Mouse (Mus musculus): ENCODE data around the gene Soga1. TPM values are rescaled to one million over a fixed set of nuclear protein-coding genes. Genes with fewer than 3 reads are reported as not detected.

The Soga1 gene
- polyA plus RNA-seq, 1 experiment from 2014 or later = 9.8 TPM

DNA sequence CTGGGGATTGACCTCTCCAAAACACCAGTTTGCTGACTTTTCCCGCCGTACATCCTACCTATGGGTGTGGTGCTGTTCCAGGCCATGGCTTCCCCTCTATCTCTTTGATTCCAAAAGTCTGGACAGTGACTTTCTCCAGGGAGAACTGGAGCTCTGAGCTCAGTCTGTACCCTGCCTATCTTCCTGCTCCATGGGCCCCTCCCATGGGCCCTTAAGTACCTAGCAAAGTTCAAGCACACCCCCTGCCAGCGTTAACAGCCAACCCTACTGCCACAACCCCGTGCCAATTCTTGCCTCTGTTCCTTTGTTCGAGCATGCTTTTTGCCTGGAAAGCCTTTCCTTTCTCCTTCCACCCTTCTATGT, 71.8 kb downstream of the Soga1 start:
- Histone ChIP-seq H3K4me3 (ENCODE audit: low read depth, low read length) (peak overlapping the region; percentile 64), H3K9ac (ENCODE audit: low read depth, low read length) (peak overlapping the region; percentile 68), H3K4me2 (replicated peaks; ENCODE audit: low read depth, low read length) (peak overlapping the region; percentile 91), H3K27me3 (ENCODE audit: control insufficient read depth, insufficient read depth, low read length) (no peaks in the 10 kb centered on the region), H3K27ac (ENCODE audit: low read depth, low read length) (0 out of 2 replicates have a peak overlapping the region, but pooled peaks have one; percentile 10), H3K9me3 (ENCODE audit: control insufficient read depth, low read length) (no peaks in the 10 kb centered on the region), H3K4me1 (replicated peaks; ENCODE audit: control insufficient read depth, insufficient read depth, low read length) (0 out of 2 replicates have a peak, but pooled peaks cover 2% of the 10 kb centered on the region), H3K36me3 (ENCODE audit: control insufficient read depth, insufficient read depth, low read length) (no peaks in the 10 kb centered on the region)
- WGBS = 35% methylated on average over 5 of the region's 5 CpGs
- DNase-seq (ENCODE audit: low spot score) (no peak), ATAC-seq (ENCODE audit: low FRiP score) (no peak; the same call in 1 of the 2 replicates)

DNA sequence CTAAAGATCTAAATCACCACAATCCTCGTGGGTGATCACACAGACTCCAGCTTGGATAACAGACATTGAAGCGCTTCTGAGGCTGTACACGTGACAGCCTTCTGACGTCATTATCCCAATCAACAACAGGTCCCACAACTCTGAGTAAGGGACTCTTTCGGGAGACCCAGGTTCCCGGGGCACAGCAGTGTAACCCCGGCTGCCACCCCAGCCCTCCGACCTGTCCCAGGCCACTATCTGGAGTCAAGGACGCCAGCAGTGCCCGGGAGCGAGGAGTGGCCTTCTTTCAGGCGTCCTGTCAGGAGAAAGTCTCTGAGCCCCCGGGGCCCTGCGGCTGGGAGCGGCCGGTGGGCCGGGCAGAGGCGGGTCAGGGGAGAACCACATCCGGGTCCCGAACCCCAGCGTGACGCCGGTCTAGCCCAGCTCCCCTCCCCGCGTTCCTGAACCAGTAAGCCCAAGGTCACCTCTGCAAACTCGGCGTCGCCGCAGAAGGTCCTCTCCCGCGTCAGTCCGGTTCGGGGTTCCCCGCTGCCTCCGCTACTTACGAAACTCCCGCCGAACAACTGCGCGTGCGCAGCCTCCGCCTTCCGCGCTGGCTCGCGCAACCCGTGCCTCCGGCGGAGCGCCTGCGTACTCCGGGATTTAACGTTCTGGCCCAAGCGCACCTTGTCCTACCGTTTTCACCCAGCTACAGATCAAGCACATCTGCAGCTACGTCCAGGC, 72.4 kb downstream of the Soga1 start, which contains the start of gene Dsn1:
Gene Dsn1, minus strand, starts transcription at position 644 of the 723 bp plus-strand sequence.
- Histone ChIP-seq H3K9ac (ENCODE audit: low read depth, low read length) (peak within 1 kb of the TSS; percentile 68), H3K36me3 (ENCODE audit: control insufficient read depth, insufficient read depth, low read length) (no peaks in the 10 kb centered on the region), H3K27ac (ENCODE audit: low read depth, low read length) (0 out of 2 replicates have a peak within 1 kb of the TSS, but pooled peaks have one; percentile 10), H3K4me2 (replicated peaks; ENCODE audit: low read depth, low read length) (peak within 1 kb of the TSS; percentile 91), H3K27me3 (ENCODE audit: control insufficient read depth, insufficient read depth, low read length) (no peaks in the 10 kb centered on the region), H3K9me3 (ENCODE audit: control insufficient read depth, low read length) (no peaks in the 10 kb centered on the region), H3K4me3 (ENCODE audit: low read depth, low read length) (peak within 1 kb of the TSS; percentile 64), H3K4me1 (replicated peaks; ENCODE audit: control insufficient read depth, insufficient read depth, low read length) (0 out of 2 replicates have a peak, but pooled peaks cover 2% of the 10 kb centered on the region)
- ATAC-seq (ENCODE audit: low FRiP score) (peak; percentile 84), DNase-seq (ENCODE audit: low spot score) (peak; percentile 95)
- WGBS = under 1% methylated on average over 56 of the region's 56 CpGs

DNA sequence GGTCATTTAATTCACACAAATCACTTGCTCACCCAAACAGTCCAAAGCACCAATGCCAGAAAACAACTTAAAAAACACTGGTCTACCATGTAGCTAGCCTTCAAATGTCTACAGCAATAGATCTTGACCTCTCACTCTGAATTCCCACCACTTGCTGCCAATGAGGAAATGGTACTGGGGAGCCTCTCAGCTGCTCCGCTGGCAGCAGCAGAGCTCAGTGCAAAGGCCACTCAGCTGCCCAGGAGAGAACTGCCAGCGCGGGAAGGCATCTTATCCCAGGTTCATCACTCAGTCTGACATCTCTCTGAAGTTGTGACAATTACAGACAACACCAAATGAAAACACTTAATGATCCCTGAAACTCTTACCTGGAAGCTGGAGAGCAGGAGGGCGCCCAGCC, 76.7 kb downstream of the Soga1 start:
- Histone ChIP-seq H3K36me3 (ENCODE audit: control insufficient read depth, insufficient read depth, low read length) (no peaks in the 10 kb centered on the region), H3K4me2 (replicated peaks; ENCODE audit: low read depth, low read length) (no peak overlapping the region), H3K27me3 (ENCODE audit: control insufficient read depth, insufficient read depth, low read length) (no peaks in the 10 kb centered on the region), H3K27ac (ENCODE audit: low read depth, low read length) (no peak overlapping the region), H3K9ac (ENCODE audit: low read depth, low read length) (no peak overlapping the region), H3K4me3 (ENCODE audit: low read depth, low read length) (no peak overlapping the region), H3K4me1 (replicated peaks; ENCODE audit: control insufficient read depth, insufficient read depth, low read length) (0 out of 2 replicates have a peak, but pooled peaks cover 2% of the 10 kb centered on the region), H3K9me3 (ENCODE audit: control insufficient read depth, low read length) (no peaks in the 10 kb centered on the region)
- DNase-seq (ENCODE audit: low spot score) (no peak), ATAC-seq (ENCODE audit: low FRiP score) (no peak)
- WGBS = 99% methylated on average over 4 of the region's 4 CpGs

DNA sequence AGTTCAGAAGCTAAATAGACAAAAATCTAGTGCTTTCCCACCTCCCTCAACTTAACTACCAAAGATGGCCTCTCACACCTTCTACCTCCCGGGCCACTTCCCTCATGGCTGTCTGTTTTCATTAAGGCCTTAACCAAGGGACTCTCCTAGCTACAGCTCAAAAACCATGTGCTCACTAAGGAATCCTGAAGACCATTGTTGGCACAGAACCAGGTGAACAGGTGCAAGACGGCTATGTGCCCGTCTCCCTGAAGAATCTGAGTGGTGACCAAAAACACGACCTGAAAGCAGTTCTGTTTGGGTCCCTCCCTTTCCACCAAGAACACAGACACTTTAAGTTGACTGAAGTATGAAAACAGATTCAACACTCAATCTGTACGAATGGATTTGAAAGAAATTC, 80.8 kb downstream of the Soga1 start:
- DNase-seq (ENCODE audit: low spot score) (no peak), ATAC-seq (ENCODE audit: low FRiP score) (no peak)
- Histone ChIP-seq H3K9ac (ENCODE audit: low read depth, low read length) (no peak overlapping the region), H3K9me3 (ENCODE audit: control insufficient read depth, low read length) (no peaks in the 10 kb centered on the region), H3K4me1 (replicated peaks; ENCODE audit: control insufficient read depth, insufficient read depth, low read length) (no peaks in the 10 kb centered on the region), H3K27me3 (ENCODE audit: control insufficient read depth, insufficient read depth, low read length) (no peaks in the 10 kb centered on the region), H3K4me3 (ENCODE audit: low read depth, low read length) (no peak overlapping the region), H3K27ac (ENCODE audit: low read depth, low read length) (no peak overlapping the region), H3K4me2 (replicated peaks; ENCODE audit: low read depth, low read length) (no peak overlapping the region), H3K36me3 (ENCODE audit: control insufficient read depth, insufficient read depth, low read length) (no peaks in the 10 kb centered on the region)
- WGBS = 92% methylated on average over 5 of the region's 5 CpGs

DNA sequence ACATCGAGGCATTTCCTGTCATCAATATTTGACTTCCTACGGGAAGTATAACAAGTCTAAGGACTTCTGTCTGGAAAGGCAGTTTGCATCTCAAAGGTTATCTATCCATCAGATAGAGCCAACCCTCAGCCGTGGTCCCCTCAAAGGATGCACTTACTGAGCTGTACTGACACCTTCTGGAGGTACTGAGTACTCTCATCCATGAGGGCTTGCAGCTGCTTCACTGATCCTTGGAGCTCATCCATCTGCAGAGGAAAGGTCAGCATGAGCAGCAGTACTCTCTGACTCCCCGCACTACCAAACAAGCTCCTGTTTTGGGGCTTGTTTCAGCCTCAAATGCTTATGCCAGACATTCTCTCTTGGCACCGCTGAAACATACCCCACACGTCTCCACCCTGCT, 82.5 kb downstream of the Soga1 start:
- no peak overlapping the region for H3K4me2 ChIP-seq (replicated peaks; ENCODE audit: low read depth, low read length)
- WGBS = 72% methylated on average over 6 of the region's 6 CpGs
- no peaks in the 10 kb centered on the region for H3K9me3 ChIP-seq (ENCODE audit: control insufficient read depth, low read length)
- no peak overlapping the region for H3K4me3 ChIP-seq (ENCODE audit: low read depth, low read length)
- DNase-seq (ENCODE audit: low spot score) (peak; percentile 49), ATAC-seq (ENCODE audit: low FRiP score) (no peak)
- H3K9ac ChIP-seq (ENCODE audit: low read depth, low read length) = no peak overlapping the region
- H3K27ac ChIP-seq (ENCODE audit: low read depth, low read length) = no peak overlapping the region
- no peaks in the 10 kb centered on the region for H3K27me3 ChIP-seq (ENCODE audit: control insufficient read depth, insufficient read depth, low read length)
- no peaks in the 10 kb centered on the region for H3K4me1 ChIP-seq (replicated peaks; ENCODE audit: control insufficient read depth, insufficient read depth, low read length)
- no peaks in the 10 kb centered on the region for H3K36me3 ChIP-seq (ENCODE audit: control insufficient read depth, insufficient read depth, low read length)

DNA sequence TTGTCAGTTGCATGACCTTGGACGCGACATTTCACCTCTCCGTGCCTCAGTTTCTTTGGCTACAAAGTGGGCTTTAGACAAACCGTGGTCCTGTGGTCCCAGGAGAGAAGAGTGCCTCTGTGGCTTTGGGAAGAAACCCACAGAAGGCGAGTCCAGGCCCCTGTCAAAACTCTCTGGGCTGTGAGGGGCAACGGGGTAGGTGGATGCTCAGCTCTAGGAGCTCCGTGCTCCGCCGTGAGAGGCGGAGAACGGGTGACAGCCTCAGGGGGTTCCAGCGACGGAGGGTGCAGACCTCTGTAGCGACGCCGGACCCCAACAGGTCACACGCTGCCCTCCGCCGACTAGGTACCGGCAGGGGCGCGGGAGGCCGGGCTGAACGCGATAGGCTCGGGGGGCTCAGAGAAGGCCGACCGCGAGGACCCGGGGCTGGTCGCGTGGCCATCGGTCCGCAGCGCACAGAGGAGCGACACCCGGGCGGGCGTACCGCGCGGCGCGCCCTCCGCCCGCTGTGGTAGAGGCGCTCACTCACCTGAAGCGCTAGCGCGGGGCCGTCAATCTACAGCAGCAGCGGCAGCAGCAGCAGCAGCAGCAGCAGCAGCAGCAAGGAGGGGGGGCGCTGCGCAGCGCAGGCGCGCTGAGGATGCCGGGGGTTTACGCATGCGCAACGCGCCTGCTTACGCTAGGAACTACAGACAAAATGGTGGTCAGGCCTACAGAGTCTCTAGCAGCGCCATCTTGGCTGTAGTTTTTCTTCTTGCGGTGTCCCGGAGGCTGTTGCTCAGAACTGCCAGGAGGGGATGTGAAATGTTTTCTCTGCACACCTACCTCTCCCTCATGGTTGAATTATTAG, 87.4 kb downstream of the Soga1 start, which contains the start of gene Ndrg3:
Gene Ndrg3, minus strand, starts transcription at position 587 of the 850 bp plus-strand sequence.
- no peaks in the 10 kb centered on the region for H3K36me3 ChIP-seq (ENCODE audit: control insufficient read depth, insufficient read depth, low read length)
- H3K27ac ChIP-seq (ENCODE audit: low read depth, low read length) = 0 out of 2 replicates have a peak within 1 kb of the TSS, but pooled peaks have one; percentile 48
- peak within 1 kb of the TSS; percentile 80 for H3K4me3 ChIP-seq (ENCODE audit: low read depth, low read length)
- DNase-seq (ENCODE audit: low spot score) (peak; percentile 99), ATAC-seq (ENCODE audit: low FRiP score) (peak; percentile 94)
- H3K9ac ChIP-seq (ENCODE audit: low read depth, low read length) = peak within 1 kb of the TSS; percentile 81
- peak within 1 kb of the TSS; percentile 87 for H3K4me2 ChIP-seq (replicated peaks; ENCODE audit: low read depth, low read length)
- H3K9me3 ChIP-seq (ENCODE audit: control insufficient read depth, low read length) = no peaks in the 10 kb centered on the region
- peaks cover 4% of the 10 kb centered on the region for H3K4me1 ChIP-seq (replicated peaks; ENCODE audit: control insufficient read depth, insufficient read depth, low read length)
- WGBS = under 1% methylated on average over 66 of the region's 66 CpGs
- H3K27me3 ChIP-seq (ENCODE audit: control insufficient read depth, insufficient read depth, low read length) = no peaks in the 10 kb centered on the region

DNA sequence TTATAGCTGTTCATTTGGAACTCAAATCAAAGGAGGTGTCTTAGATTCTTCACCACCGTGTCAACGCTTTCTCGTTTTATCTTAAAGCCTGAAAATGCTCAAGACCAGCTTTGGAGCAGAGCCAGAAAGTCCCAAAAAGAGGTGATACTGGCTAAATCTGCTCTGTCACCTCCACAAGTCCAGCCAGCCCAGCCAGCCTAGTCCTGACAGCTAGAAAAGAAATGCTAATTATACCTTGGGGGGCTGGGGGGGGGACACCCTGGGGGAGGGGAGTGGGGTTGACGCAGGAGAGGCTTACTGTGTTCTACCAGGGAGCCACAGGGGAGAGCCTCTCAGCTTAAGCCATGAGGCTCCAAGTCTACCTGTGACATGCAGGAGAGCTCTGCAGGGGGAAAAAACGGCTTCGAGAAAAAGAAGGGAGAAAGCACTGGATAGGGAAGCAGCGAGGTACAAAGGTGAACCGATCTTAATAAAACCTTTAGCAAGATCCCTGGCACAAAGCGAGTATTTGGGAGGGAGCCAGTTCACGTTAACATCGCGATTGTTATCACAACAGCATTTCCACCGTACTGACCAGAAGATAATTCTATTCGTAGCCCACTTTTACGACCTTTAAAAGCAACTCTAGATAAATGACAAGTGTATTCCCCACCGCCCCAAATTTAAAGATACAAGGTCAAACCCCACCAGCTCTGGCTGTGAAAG, 88.2 kb downstream of the Soga1 start:
- H3K27me3 ChIP-seq (ENCODE audit: control insufficient read depth, insufficient read depth, low read length) = no peaks in the 10 kb centered on the region
- peak overlapping the region; percentile 80 for H3K4me3 ChIP-seq (ENCODE audit: low read depth, low read length)
- no peak overlapping the region for H3K27ac ChIP-seq (ENCODE audit: low read depth, low read length)
- H3K4me1 ChIP-seq (replicated peaks; ENCODE audit: control insufficient read depth, insufficient read depth, low read length) = peaks cover 4% of the 10 kb centered on the region
- no peaks in the 10 kb centered on the region for H3K9me3 ChIP-seq (ENCODE audit: control insufficient read depth, low read length)
- H3K4me2 ChIP-seq (replicated peaks; ENCODE audit: low read depth, low read length) = peak overlapping the region; percentile 87
- no peaks in the 10 kb centered on the region for H3K36me3 ChIP-seq (ENCODE audit: control insufficient read depth, insufficient read depth, low read length)
- DNase-seq (ENCODE audit: low spot score) (no peak), ATAC-seq (ENCODE audit: low FRiP score) (no peak)
- 4% methylated on average over 16 of the region's 16 CpGs for WGBS
- H3K9ac ChIP-seq (ENCODE audit: low read depth, low read length) = no peak overlapping the region; the same call in 1 of the 2 replicates

DNA sequence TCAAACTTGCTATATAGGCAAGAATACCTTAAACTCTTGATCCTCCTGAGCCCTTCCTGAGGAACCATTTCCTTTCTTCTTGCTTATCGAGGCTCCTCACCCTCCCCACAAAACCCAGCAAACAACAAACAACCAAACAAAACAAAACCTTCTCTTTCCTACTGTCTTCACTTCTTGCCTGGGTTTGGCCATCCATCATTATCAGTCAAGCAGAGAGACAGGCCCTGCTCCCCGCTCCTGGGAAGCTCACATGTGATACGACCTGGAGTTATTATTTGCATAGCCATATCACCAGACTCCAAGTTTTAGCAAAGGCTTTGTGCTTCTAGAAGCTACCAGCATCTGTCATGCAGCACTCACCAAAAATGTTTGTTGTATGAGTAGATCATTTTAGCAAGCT, 91.7 kb downstream of the Soga1 start:
- H3K36me3 ChIP-seq (ENCODE audit: control insufficient read depth, insufficient read depth, low read length) = no peaks in the 10 kb centered on the region
- no peak for ATAC-seq (ENCODE audit: low FRiP score)
- H3K4me1 ChIP-seq (replicated peaks; ENCODE audit: control insufficient read depth, insufficient read depth, low read length) = peaks cover 4% of the 10 kb centered on the region
- no peak overlapping the region for H3K4me3 ChIP-seq (ENCODE audit: low read depth, low read length)
- H3K9me3 ChIP-seq (ENCODE audit: control insufficient read depth, low read length) = no peaks in the 10 kb centered on the region
- DNase-seq (ENCODE audit: low spot score) = no peak
- H3K9ac ChIP-seq (ENCODE audit: low read depth, low read length) = no peak overlapping the region
- WGBS = 63% methylated on average over 3 of the region's 3 CpGs
- no peak overlapping the region for H3K4me2 ChIP-seq (replicated peaks; ENCODE audit: low read depth, low read length)
- H3K27ac ChIP-seq (ENCODE audit: low read depth, low read length) = no peak overlapping the region
- no peaks in the 10 kb centered on the region for H3K27me3 ChIP-seq (ENCODE audit: control insufficient read depth, insufficient read depth, low read length)
